Mouse (Mus musculus) liver, postnatal 0 days (tissue): ENCODE data around the gene Gm13090. TPM values are rescaled to one million over a fixed set of nuclear protein-coding genes. Genes with fewer than 3 reads are reported as not detected.

ENCODE experiments used
- ATAC-seq: fragments of 200-750 bp; cut with Nextera tagmentation; 2 replicates; pipeline ENCODE4 v1.8.0; 2017; ENCODE audit warnings: mild to moderate bottlenecking, moderate library complexity
- DNase-seq: peaks from one replicate; pipeline ENCODE4 v3.0.0-alpha.2; 2016
- H3K27ac ChIP-seq: fragments of 300-500 bp; sonication (generic); 2 replicates; pipeline ENCODE4 v1.5.1; 2014; ENCODE audit warnings: antibody characterized with exemption, moderate library complexity, mild to moderate bottlenecking, low read depth
- H3K27me3 ChIP-seq: fragments of 300-500 bp; sonication (generic); 2 replicates; pipeline ENCODE4 v1.6.1; 2014; ENCODE audit warnings: low read length, control low read depth, mixed read lengths; ENCODE audit not compliant: insufficient read depth
- H3K36me3 ChIP-seq: fragments of 300-500 bp; sonication (generic); replicated peaks from 2 replicates; pipeline ENCODE4 v1.6.1; 2014; ENCODE audit warnings: mild to moderate bottlenecking, control low read depth, low read length, moderate library complexity, mixed read lengths; ENCODE audit not compliant: insufficient read depth
- H3K4me1 ChIP-seq: fragments of 300-500 bp; sonication (generic); 2 replicates; pipeline ENCODE4 v1.6.1; 2014; ENCODE audit warnings: antibody characterized with exemption, mild to moderate bottlenecking, control low read depth; ENCODE audit not compliant: insufficient read depth
- H3K4me2 ChIP-seq: fragments of 300-500 bp; sonication (generic); 2 replicates; pipeline ENCODE4 v1.6.1; 2014; ENCODE audit warnings: low read depth, mild to moderate bottlenecking, low read length, moderate library complexity, mixed read lengths
- H3K4me3 ChIP-seq: fragments of 300-500 bp; sonication (generic); 2 replicates; pipeline ENCODE4 v1.5.1; 2014; ENCODE audit warnings: low read depth, low read length
- H3K9ac ChIP-seq: fragments of 300-500 bp; sonication (generic); replicated peaks from 2 replicates; pipeline ENCODE4 v1.6.1; 2014; ENCODE audit warnings: mild to moderate bottlenecking, moderate library complexity
- H3K9me3 ChIP-seq: fragments of 300-500 bp; sonication (generic); 2 replicates; pipeline ENCODE4 v1.6.1; 2016; ENCODE audit warnings: mild to moderate bottlenecking, control low read depth, low read length, mixed read lengths
- CTCF ChIP-seq: sonication (generic); IDR thresholded peaks from 2 replicates; pipeline ENCODE4 v1.5.1; 2016; ENCODE audit warnings: antibody characterized with exemption, low read depth
- EP300 ChIP-seq: IDR thresholded peaks from 2 replicates; pipeline ENCODE4 v1.6.1; 2016; ENCODE audit warnings: antibody characterized with exemption, low read depth, mild to moderate bottlenecking
- WGBS: fragments of 180-500 bp; shearing (Covaris S2); extraction: QIAGEN DNeasy Blood & Tissue Kit; methylation state at CpG from one replicate; pipeline ENCODE4 v1.1.7; 2014; ENCODE audit not compliant: insufficient replicate concordance; 5-methylcytosine and 5-hydroxymethylcytosine counted together
- polyA plus RNA-seq: library from polyadenylated mRNA; unstranded; fragments of >200 nt; fragmentation: Nextera tagmentation; extraction: Ambion mirVana; gene quantifications from 2 replicates; pipeline ENCODE4 v1.2.1, GENCODE M21; 2015

Gene Gm13090
- polyA plus RNA-seq, 1 experiment from 2014 or later = not detected

GRCm38 (mm10) chr4:151133760-151134159, 44.4 kb downstream of the Gm13090 start:
- ATAC-seq = no peak

DNA sequence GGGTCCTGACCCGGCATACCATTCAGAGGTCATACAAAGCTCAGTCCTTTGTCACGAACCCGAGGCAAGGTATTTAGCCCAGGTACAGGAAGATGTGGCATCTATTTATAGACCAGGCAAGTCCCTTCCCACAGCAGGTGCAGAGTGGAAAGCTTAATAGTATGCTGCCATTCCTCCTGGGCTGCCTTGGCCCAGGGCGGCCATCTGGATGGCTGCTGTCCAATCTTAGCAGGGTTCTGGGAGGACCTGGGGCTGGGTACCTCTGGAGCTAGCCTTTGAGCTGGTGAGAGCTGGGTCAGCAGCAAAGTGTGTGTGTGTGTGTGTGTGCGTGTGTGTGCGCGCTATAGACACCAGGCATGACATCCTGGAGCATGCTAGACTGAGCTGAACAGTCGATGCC, 46.1 kb downstream of the Gm13090 start:
- no peak overlapping the region for H3K4me2 ChIP-seq
- H3K9ac ChIP-seq = no peak overlapping the region
- no peak for ATAC-seq
- H3K4me1 ChIP-seq = no peaks in the 10 kb centered on the region
- no peak overlapping the region for H3K4me3 ChIP-seq
- no peak overlapping the region for H3K27ac ChIP-seq
- H3K27me3 ChIP-seq = peaks cover 19% of the 10 kb centered on the region
- 77% methylated on average over 8 of the region's 8 CpGs for WGBS
- DNase-seq = no peak
- no peaks in the 10 kb centered on the region for H3K36me3 ChIP-seq
- no peak for TF ChIP-seq EP300
- TF ChIP-seq CTCF = no peak
- H3K9me3 ChIP-seq = no peaks in the 10 kb centered on the region

More at GRCm38 (mm10) chr4:151133760-151134159, 44.4 kb downstream of the Gm13090 start:
- TF ChIP-seq CTCF (no peak), EP300 (no peak)
- no peak overlapping the region for H3K4me2 ChIP-seq
- H3K27ac ChIP-seq = no peak overlapping the region
- no peak overlapping the region for H3K9ac ChIP-seq
- no peak for DNase-seq
- no peaks in the 10 kb centered on the region for H3K9me3 ChIP-seq
- WGBS = 54% methylated on average over 4 of the region's 4 CpGs
- no peaks in the 10 kb centered on the region for H3K4me1 ChIP-seq
- peaks cover 22% of the 10 kb centered on the region for H3K27me3 ChIP-seq
- H3K36me3 ChIP-seq = no peaks in the 10 kb centered on the region
- H3K4me3 ChIP-seq = no peak overlapping the region

DNA sequence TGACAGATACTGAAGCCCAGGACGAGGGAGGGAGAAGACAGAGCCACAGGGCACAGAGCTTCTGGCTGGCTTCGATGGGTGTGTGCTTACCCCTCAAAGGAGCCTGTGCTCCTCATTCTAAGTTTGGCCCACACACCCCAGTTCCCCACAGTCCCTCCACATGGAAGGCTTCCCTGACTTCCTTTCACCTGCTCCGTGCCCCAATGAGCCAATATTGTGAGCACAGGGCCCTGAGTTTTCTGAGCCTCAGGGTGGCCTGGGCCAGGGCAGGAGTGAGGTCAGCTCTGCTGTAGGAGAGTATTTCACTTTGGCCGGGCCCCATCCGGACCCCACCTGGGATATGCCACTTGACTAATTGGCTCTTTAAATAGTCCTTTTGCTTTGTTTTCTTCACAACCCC, 48.3 kb downstream of the Gm13090 start:
- H3K27ac ChIP-seq = no peak overlapping the region
- no peak overlapping the region for H3K4me2 ChIP-seq
- H3K36me3 ChIP-seq = no peaks in the 10 kb centered on the region
- no peak for ATAC-seq
- peaks cover 29% of the 10 kb centered on the region for H3K27me3 ChIP-seq
- no peak for DNase-seq
- no peak overlapping the region for H3K9ac ChIP-seq
- no peaks in the 10 kb centered on the region for H3K9me3 ChIP-seq
- TF ChIP-seq CTCF = no peak
- H3K4me3 ChIP-seq = no peak overlapping the region
- WGBS = 57% methylated on average over 5 of the region's 5 CpGs
- no peaks in the 10 kb centered on the region for H3K4me1 ChIP-seq

DNA sequence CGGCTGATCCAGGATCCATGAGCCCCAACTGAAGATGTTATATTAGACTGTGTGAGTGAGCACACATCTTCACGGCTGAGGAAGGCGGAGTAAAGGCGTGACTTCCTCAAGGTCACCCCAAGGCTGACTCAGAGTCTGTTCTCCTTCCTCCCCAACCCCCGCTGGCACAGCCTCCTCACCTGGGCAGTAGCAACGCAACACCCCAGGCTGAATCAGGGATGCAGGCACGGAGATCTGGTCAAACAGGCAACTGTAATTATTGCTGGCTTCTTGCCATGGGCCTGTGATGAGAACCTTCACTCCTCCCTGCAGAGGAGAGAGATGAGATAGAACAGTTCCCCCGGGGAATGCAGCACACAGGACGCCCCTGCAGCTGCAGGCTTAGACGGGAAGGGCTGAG, 48.8 kb downstream of the Gm13090 start:
- DNase-seq = no peak

GRCm38 (mm10) chr4:151138586-151138985, 49.2 kb downstream of the Gm13090 start:
- H3K27ac ChIP-seq = no peak overlapping the region
- DNase-seq (no peak), ATAC-seq (no peak)
- peaks cover 26% of the 10 kb centered on the region for H3K27me3 ChIP-seq
- H3K9me3 ChIP-seq = no peaks in the 10 kb centered on the region
- H3K4me3 ChIP-seq = no peak overlapping the region
- no peak overlapping the region for H3K9ac ChIP-seq
- WGBS = 12% methylated on average over 2 of the region's 2 CpGs
- TF ChIP-seq CTCF = no peak
- no peak for TF ChIP-seq EP300
- no peaks in the 10 kb centered on the region for H3K4me1 ChIP-seq
- no peak overlapping the region for H3K4me2 ChIP-seq
- no peaks in the 10 kb centered on the region for H3K36me3 ChIP-seq

More for the DNA sequence above, 48.8 kb downstream of the Gm13090 start:
- WGBS = 21% methylated on average over 10 of the region's 10 CpGs
- peaks cover 26% of the 10 kb centered on the region for H3K27me3 ChIP-seq
- ATAC-seq = no peak
- H3K27ac ChIP-seq = no peak overlapping the region
- no peaks in the 10 kb centered on the region for H3K9me3 ChIP-seq
- TF ChIP-seq EP300 = no peak
- no peak overlapping the region for H3K4me2 ChIP-seq
- H3K9ac ChIP-seq = no peak overlapping the region
- no peaks in the 10 kb centered on the region for H3K4me1 ChIP-seq
- H3K4me3 ChIP-seq = no peak overlapping the region
- H3K36me3 ChIP-seq = no peaks in the 10 kb centered on the region

GRCm38 (mm10) chr4:151139053-151139840, 49.9 kb downstream of the Gm13090 start:
- 8% methylated on average over 19 of the region's 20 CpGs for whole genome bisulfite sequencing

More at GRCm38 (mm10) chr4:151139053-151139840, 49.9 kb downstream of the Gm13090 start:
- peak; percentile 71 for TF ChIP-seq CTCF
- TF ChIP-seq EP300 = no peak
- H3K4me1 ChIP-seq = no peaks in the 10 kb centered on the region
- no peak overlapping the region for H3K27ac ChIP-seq
- H3K9ac ChIP-seq = no peak overlapping the region
- H3K36me3 ChIP-seq = no peaks in the 10 kb centered on the region
- DNase-seq = peak; percentile 75
- H3K27me3 ChIP-seq = peaks cover 26% of the 10 kb centered on the region
- ATAC-seq = no peak; the same call in 1 of the 2 replicates
- no peak overlapping the region for H3K4me3 ChIP-seq
- no peak overlapping the region for H3K4me2 ChIP-seq
- no peaks in the 10 kb centered on the region; the same call in 1 of the 2 replicates for H3K9me3 ChIP-seq
